Mouse (Mus musculus): ENCODE measurements at regions not wholly inside any gene's neighbourhood (a gene's known extent, or its start where the extent isn't known, plus 50 kb on each side); places are given as distances from the start of the nearest gene placed in this dataset.

DNA sequence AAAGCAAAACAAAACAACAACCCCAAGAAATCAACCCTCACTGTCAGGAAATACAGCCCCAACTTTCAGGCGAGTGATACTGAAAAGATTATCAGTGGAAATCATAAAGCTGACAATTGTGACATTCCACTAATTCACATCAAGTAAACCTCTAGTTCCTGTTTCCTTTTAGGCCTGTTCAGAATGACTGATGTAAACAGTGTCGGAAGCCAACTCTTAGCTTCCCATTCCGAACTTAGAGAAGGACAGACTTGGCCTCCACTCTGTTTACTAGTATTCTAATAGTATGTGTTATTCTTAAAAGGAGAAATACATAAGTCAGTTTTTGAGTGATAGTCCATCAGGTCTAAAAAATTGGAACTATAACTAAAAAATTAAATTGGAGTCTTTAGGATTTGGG lies 223.9 kb upstream of the Rnd3 start:
- no peak for TF ChIP-seq CTCF (IDR thresholded peaks at IDR 0.05; ENCODE audit: low read depth)
- TF ChIP-seq EP300 (IDR thresholded peaks at IDR 0.05; ENCODE audit: low read depth): no peak

All from liver, postnatal 0 days (tissue).